21 mouse cellular contexts compared by ENCODE assay signal in the genomic region with DNA sequence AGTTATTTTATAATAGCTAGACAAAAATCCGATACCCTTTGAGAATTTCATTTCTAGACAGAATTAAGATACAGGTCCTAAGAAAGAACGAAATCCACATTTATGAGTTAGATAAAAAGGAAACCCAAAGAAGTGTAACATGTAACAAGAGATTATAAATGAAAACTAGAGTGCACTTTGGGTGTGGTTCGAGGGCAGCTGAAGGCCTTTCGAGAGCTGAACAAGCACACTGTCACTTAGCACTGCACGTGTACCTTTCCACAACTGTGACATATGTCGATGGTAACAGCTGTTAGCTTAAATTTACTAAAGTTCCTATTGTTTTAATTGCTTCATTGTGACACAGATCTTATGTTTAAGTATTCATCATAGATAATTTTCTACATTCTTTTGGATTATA.
DNase-seq lines count a peak whose midpoint lies in the region; ATAC-seq and TF ChIP-seq lines count a peak whose summit lies in the region.
"Had no signal": no experiment of that assay in that cellular context is flagged by ENCODE, and none has a peak within 500 bp of the region (broad histone marks: within the 10 kb centered on the region; RNA-seq: fewer than 3 reads in every experiment).

No protein-coding gene starts in this region.

- DNase-seq in c-Kit-positive CD71-positive TER-119-positive erythroid progenitor cells, embryonic 14.5 days (ENCODE audit: low spot score), result peak; percentile 45
- peak; percentile 58 for DNase-seq in liver
- peak in 2 of 3 experiments; percentile 44 to 46 for DNase-seq in liver, embryonic 14.5 days (ENCODE audit: low read depth in 3 of 3, low spot score in 3 of 3)
- DNase-seq in gastrocnemius, postnatal 36 days, result no peak
- no peak for DNase-seq in right cerebral cortex, postnatal 36 days (ENCODE audit: low spot score in 2 of 2)
- DNase-seq: adrenal gland, postnatal 14 days; cerebellum, adult 11-12 months; cerebellum, adult 9-10 months; cerebellum, postnatal 25 days; gastrocnemius, postnatal 10 days; heart, adult 2 months had no signal

- peak; percentile 42; the same call in 1 of the 2 replicates for ATAC-seq in liver, embryonic 14.5 days (ENCODE audit: insufficient read depth)
- peak; percentile 47 for ATAC-seq in megakaryocyte progenitor cell, adult 5-6 weeks (replicated peaks; ENCODE audit: poor library complexity)
- no peak for ATAC-seq in hindbrain, embryonic 12.5 days (ENCODE audit: low FRiP score)
- ATAC-seq: activated CD4-positive, CD25-positive, alpha-beta regulatory T cell, adult 4 months; forebrain, embryonic 15.5 days; hindbrain, embryonic 16.5 days; inflammation-experienced regulatory T-cells, adult 6 months; Patski had no signal

- intact Hi-C loops in gastrocnemius, postnatal 36 days (cut with DNase I), result no loop called here

- TF ChIP-seq EP300 in liver, embryonic 14.5 days (IDR thresholded peaks at IDR 0.05; ENCODE audit: low read depth), result no peak; the same call in 1 of the 2 replicates

- peak overlapping the region; percentile 48; the same call in 1 of the 2 replicates for H3K9ac ChIP-seq in liver, embryonic 14.5 days (replicated peaks)
- no peak overlapping the region for H3K9ac ChIP-seq in hindbrain, embryonic 12.5 days
- H3K9ac ChIP-seq: forebrain, embryonic 15.5 days; heart, embryonic 12.5 days had no signal

- no peak for TF ChIP-seq CTCF in liver, embryonic 14.5 days (IDR thresholded peaks at IDR 0.05; ENCODE audit: low read depth)

- 32% methylated on average over 6 of the region's 6 CpGs for WGBS in liver, embryonic 14.5 days (ENCODE audit: insufficient replicate concordance)
- WGBS in hindbrain, embryonic 12.5 days, result 88% methylated on average over 6 of the region's 6 CpGs

- H3K27ac ChIP-seq in liver, embryonic 14.5 days, result peak overlapping the region; percentile 94
- H3K27ac ChIP-seq in hindbrain, embryonic 12.5 days, result no peak overlapping the region
- H3K27ac ChIP-seq: embryonic facial prominence, embryonic 10.5 days; forebrain, embryonic 15.5 days; heart, adult 2 months had no signal

- no peaks in the 10 kb centered on the region for H3K27me3 ChIP-seq in liver, embryonic 14.5 days (ENCODE audit: control insufficient read depth, insufficient read depth, low read length)
- H3K27me3 ChIP-seq in hindbrain, embryonic 12.5 days, result peaks cover 3% of the 10 kb centered on the region; the same call in 1 of the 2 replicates
- H3K27me3 ChIP-seq: CH12.LX; forebrain, embryonic 15.5 days; heart, embryonic 12.5 days; Patski had no signal

- H3K4me1 ChIP-seq in liver, embryonic 14.5 days (replicated peaks; ENCODE audit: control insufficient read depth in 2 of 2, insufficient read depth in 2 of 2, low read length in 1 of 2), result peaks cover 32 to 41% of the 10 kb centered on the region in 2 experiments
- peaks cover 3% of the 10 kb centered on the region; the same call in 1 of the 2 replicates for H3K4me1 ChIP-seq in hindbrain, embryonic 12.5 days

- H3K4me2 ChIP-seq in liver, embryonic 14.5 days (ENCODE audit: low read depth), result peak overlapping the region; percentile 68
- no peak overlapping the region for H3K4me2 ChIP-seq in hindbrain, embryonic 12.5 days (replicated peaks)
- H3K4me2 ChIP-seq: forebrain, embryonic 15.5 days; heart, embryonic 12.5 days had no signal

- no peaks in the 10 kb centered on the region for H3K36me3 ChIP-seq in liver, embryonic 14.5 days (replicated peaks; ENCODE audit: control insufficient read depth, insufficient read depth, low read depth)
- no peaks in the 10 kb centered on the region for H3K36me3 ChIP-seq in hindbrain, embryonic 12.5 days
- H3K36me3 ChIP-seq: embryonic facial prominence, embryonic 10.5 days; forebrain, embryonic 15.5 days; heart, embryonic 12.5 days had no signal

- no peaks in the 10 kb centered on the region for H3K9me3 ChIP-seq in liver, embryonic 14.5 days (ENCODE audit: control insufficient read depth, low read length)
- H3K9me3 ChIP-seq in hindbrain, embryonic 12.5 days (replicated peaks), result no peaks in the 10 kb centered on the region
- H3K9me3 ChIP-seq: embryonic facial prominence, embryonic 10.5 days; forebrain, embryonic 15.5 days; heart, embryonic 12.5 days had no signal

- no peak overlapping the region for H3K4me3 ChIP-seq in liver, embryonic 14.5 days (ENCODE audit: insufficient read depth in 1 of 2, low read depth in 2 of 2, low read length in 2 of 2)
- H3K4me3 ChIP-seq in hindbrain, embryonic 12.5 days, result no peak overlapping the region
- H3K4me3 ChIP-seq: embryonic facial prominence, embryonic 10.5 days; forebrain, embryonic 15.5 days; heart, adult 2 months; heart, embryonic 12.5 days had no signal

Comparison
In these comparisons a context has a peak if more than half of its experiments do, and no peak if none do; other contexts are left out.
1. DNase-seq: peak in c-Kit-positive CD71-positive TER-119-positive erythroid progenitor cells, embryonic 14.5 days (single experiment), liver (single experiment) and liver, embryonic 14.5 days (2 of 3); none in gastrocnemius, postnatal 36 days (0 of 2) and right cerebral cortex, postnatal 36 days (0 of 2).